9 mouse cellular contexts compared by ENCODE assay signal in genomic region chr5:125021298-125021697, GRCm38 (mm10). TPM values are rescaled to one million over a fixed set of nuclear protein-coding genes. Genes with fewer than 3 reads are reported as not detected.
A peak's percentile ranks its signal among the peaks of the same experiment; 100 is the strongest.
DNase-seq lines count a peak whose midpoint lies in the region; ATAC-seq and TF ChIP-seq lines count a peak whose summit lies in the region.
"Had no signal": no experiment of that assay in that cellular context is flagged by ENCODE, and none has a peak within 500 bp of the region (broad histone marks: within the 10 kb centered on the region; RNA-seq: fewer than 3 reads in every experiment).

No protein-coding gene starts in this region.

- 0 out of 2 replicates have a peak overlapping the region, but pooled peaks have one; percentile 46 for H3K27ac ChIP-seq in forebrain, embryonic 12.5 days
- H3K27ac ChIP-seq in forebrain, embryonic 13.5 days = no peak overlapping the region
- no peak overlapping the region for H3K27ac ChIP-seq in lung, postnatal 0 days (ENCODE audit: low read length)
- no peak overlapping the region for H3K27ac ChIP-seq in intestine, embryonic 15.5 days
- H3K27ac ChIP-seq: liver, embryonic 15.5 days had no signal

- no peak overlapping the region for H3K4me2 ChIP-seq in forebrain, embryonic 12.5 days
- H3K4me2 ChIP-seq in forebrain, embryonic 13.5 days = no peak overlapping the region
- no peak overlapping the region for H3K4me2 ChIP-seq in lung, postnatal 0 days (replicated peaks; ENCODE audit: low read depth, low read length)
- H3K4me2 ChIP-seq in intestine, embryonic 15.5 days (replicated peaks) = no peak overlapping the region
- H3K4me2 ChIP-seq: liver, embryonic 15.5 days had no signal

- no peaks in the 10 kb centered on the region for H3K4me1 ChIP-seq in forebrain, embryonic 12.5 days
- peaks cover 9% of the 10 kb centered on the region for H3K4me1 ChIP-seq in forebrain, embryonic 13.5 days
- no peaks in the 10 kb centered on the region for H3K4me1 ChIP-seq in lung, postnatal 0 days (ENCODE audit: insufficient read depth, low read depth, low read length)
- H3K4me1 ChIP-seq in intestine, embryonic 15.5 days (replicated peaks) = no peaks in the 10 kb centered on the region
- H3K4me1 ChIP-seq: liver, embryonic 15.5 days had no signal

- H3K9ac ChIP-seq in forebrain, embryonic 12.5 days = no peak overlapping the region
- H3K9ac ChIP-seq in forebrain, embryonic 13.5 days = no peak overlapping the region
- no peak overlapping the region for H3K9ac ChIP-seq in lung, postnatal 0 days (replicated peaks; ENCODE audit: low read depth)
- H3K9ac ChIP-seq in intestine, embryonic 15.5 days = no peak overlapping the region
- H3K9ac ChIP-seq: liver, embryonic 15.5 days had no signal

- no peaks in the 10 kb centered on the region for H3K9me3 ChIP-seq in forebrain, embryonic 12.5 days
- no peaks in the 10 kb centered on the region for H3K9me3 ChIP-seq in forebrain, embryonic 13.5 days (replicated peaks)
- no peaks in the 10 kb centered on the region for H3K9me3 ChIP-seq in lung, postnatal 0 days (ENCODE audit: low read length)
- no peaks in the 10 kb centered on the region for H3K9me3 ChIP-seq in intestine, embryonic 15.5 days
- H3K9me3 ChIP-seq: liver, embryonic 15.5 days had no signal

- WGBS in forebrain, embryonic 12.5 days = 92% methylated on average over 10 of the region's 11 CpGs
- WGBS in forebrain, embryonic 13.5 days = 80% methylated on average over 11 of the region's 11 CpGs
- 76% methylated on average over 11 of the region's 11 CpGs for WGBS in lung, postnatal 0 days
- WGBS in intestine, embryonic 15.5 days = 83% methylated on average over 11 of the region's 11 CpGs

- DNase-seq in lung, adult 18-20 months = peak; percentile 53 to 63
- DNase-seq in lung, postnatal 0 days (ENCODE audit: low spot score) = no peak
- peak; percentile 81 to 88 for DNase-seq in cerebellum, postnatal 25 days
- peak; percentile 44 for DNase-seq in lung, postnatal 36 days
- no peak for DNase-seq in embryo, embryonic 11 days

- H3K27me3 ChIP-seq in forebrain, embryonic 12.5 days = no peaks in the 10 kb centered on the region
- H3K27me3 ChIP-seq in forebrain, embryonic 13.5 days = no peaks in the 10 kb centered on the region
- no peaks in the 10 kb centered on the region for H3K27me3 ChIP-seq in lung, postnatal 0 days (replicated peaks; ENCODE audit: insufficient read depth, low read length)
- no peaks in the 10 kb centered on the region for H3K27me3 ChIP-seq in intestine, embryonic 15.5 days (replicated peaks)
- H3K27me3 ChIP-seq: liver, embryonic 15.5 days had no signal

- no peak for ATAC-seq in forebrain, embryonic 12.5 days (ENCODE audit: low FRiP score)
- no peak for ATAC-seq in forebrain, embryonic 13.5 days
- no peak for ATAC-seq in lung, postnatal 0 days
- ATAC-seq in intestine, embryonic 15.5 days = no peak

- H3K4me3 ChIP-seq in forebrain, embryonic 12.5 days (replicated peaks) = no peak overlapping the region
- H3K4me3 ChIP-seq in forebrain, embryonic 13.5 days = no peak overlapping the region
- no peak overlapping the region for H3K4me3 ChIP-seq in lung, postnatal 0 days (ENCODE audit: low read depth, low read length)
- no peak overlapping the region for H3K4me3 ChIP-seq in intestine, embryonic 15.5 days (replicated peaks)
- H3K4me3 ChIP-seq: liver, embryonic 15.5 days had no signal

- no peak for TF ChIP-seq CTCF in lung, postnatal 0 days (IDR thresholded peaks at IDR 0.05)

- H3K36me3 ChIP-seq in forebrain, embryonic 12.5 days (replicated peaks) = peaks cover 89% of the 10 kb centered on the region
- H3K36me3 ChIP-seq in forebrain, embryonic 13.5 days (ENCODE audit: poor library complexity, severe bottlenecking) = peaks cover 97% of the 10 kb centered on the region
- H3K36me3 ChIP-seq in lung, postnatal 0 days (ENCODE audit: insufficient read depth, low read length) = peaks cover 58% of the 10 kb centered on the region
- H3K36me3 ChIP-seq in intestine, embryonic 15.5 days = peaks cover 71% of the 10 kb centered on the region

- no peak for TF ChIP-seq EP300 in lung, postnatal 0 days (IDR thresholded peaks at IDR 0.05)

RNA-seq across cellular contexts. Expression of gene Rflna, which starts 18.3 kb away (rescaled TPM):
- polyA plus RNA-seq in forebrain, embryonic 12.5 days (2016; fragmentation: Nextera tagmentation; extraction: Ambion mirVana) = 5.8 and 6.7 TPM in 2 replicates
- 2.7 and 3.5 TPM in 2 replicates for polyA plus RNA-seq in forebrain, embryonic 13.5 days (2015; fragmentation: Nextera tagmentation; extraction: Ambion mirVana)
- 15.6 and 17.1 TPM in 2 replicates for polyA plus RNA-seq in lung, postnatal 0 days (2015; fragmentation: Nextera tagmentation; extraction: Ambion mirVana)
- polyA plus RNA-seq in intestine, embryonic 15.5 days (2015; fragmentation: Nextera tagmentation; extraction: Ambion mirVana) = 2.0 and 2.2 TPM in 2 replicates

Comparison
In these comparisons a context has a peak if more than half of its experiments do, and no peak if none do; other contexts are left out.
1. DNase-seq: peak in lung, adult 18-20 months (2 of 2), cerebellum, postnatal 25 days (2 of 2) and lung, postnatal 36 days (single experiment); none in lung, postnatal 0 days (single experiment) and embryo, embryonic 11 days (single experiment).